Mouse (Mus musculus) adrenal gland, postnatal 14 days (tissue): ENCODE measurements around the gene Vmn1r55. TPM values are rescaled to one million over a fixed set of nuclear protein-coding genes. Genes with fewer than 3 reads are reported as not detected.
A peak's percentile ranks its signal among the peaks of the same experiment; 100 is the strongest.
"Not testable (repeated sequence)": the region's sequence is repeated elsewhere in the genome, so short reads cannot be mapped to it uniquely, and the experiment has no call there.

ENCODE experiments used
- DNase-seq: peaks from one replicate; pipeline ENCODE4 v3.0.0; 2021; ENCODE audit warnings: mixed read lengths
- long read RNA-seq, 2 experiments: library from polyadenylated mRNA; stranded (forward); transcript quantifications; one replicate each; pipeline ENCODE4 v2.0.0; 2021
- total RNA-seq: library from RNA; stranded (reverse); gene quantifications from 2 replicates; pipeline ENCODE4 v1.2.3, GENCODE M21; 2021

Vmn1r55 gene
- total RNA-seq = not detected in 2 replicates
- long read RNA-seq, experiment 1 = 0 reads
- long read RNA-seq, experiment 2 = 0 reads

GRCm38 (mm10) chr7:5149570-5149969 lies at the start of gene Vmn1r55:
TSS of gene Vmn1r55 (minus strand) at chr7:5149670.
- DNase-seq = not testable (repeated sequence)

DNA sequence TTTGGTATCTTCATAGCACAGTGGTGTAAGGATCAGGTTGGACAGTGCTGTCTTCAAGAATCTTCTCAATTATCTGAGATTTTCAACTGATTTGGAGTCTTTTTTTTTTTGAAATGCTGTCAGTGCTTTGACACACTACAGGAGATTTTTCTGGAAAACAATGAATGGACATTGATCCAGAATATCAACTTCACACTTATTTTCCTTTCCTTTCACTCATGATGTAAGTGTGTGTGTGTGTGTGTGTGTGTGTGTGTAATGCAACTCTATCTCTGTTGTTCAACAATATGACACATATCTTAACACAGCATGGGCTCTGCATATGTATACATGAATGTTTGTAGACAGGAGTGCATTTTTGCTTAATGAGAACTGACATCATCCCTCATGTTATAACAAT lies 47.2 kb upstream of the Vmn1r55 start, which contains the start of gene Vmn1r56:
Gene Vmn1r56 (minus strand): TSS at position 101 of the 400 bp plus-strand sequence.
- DNase-seq = not testable (repeated sequence)

DNA sequence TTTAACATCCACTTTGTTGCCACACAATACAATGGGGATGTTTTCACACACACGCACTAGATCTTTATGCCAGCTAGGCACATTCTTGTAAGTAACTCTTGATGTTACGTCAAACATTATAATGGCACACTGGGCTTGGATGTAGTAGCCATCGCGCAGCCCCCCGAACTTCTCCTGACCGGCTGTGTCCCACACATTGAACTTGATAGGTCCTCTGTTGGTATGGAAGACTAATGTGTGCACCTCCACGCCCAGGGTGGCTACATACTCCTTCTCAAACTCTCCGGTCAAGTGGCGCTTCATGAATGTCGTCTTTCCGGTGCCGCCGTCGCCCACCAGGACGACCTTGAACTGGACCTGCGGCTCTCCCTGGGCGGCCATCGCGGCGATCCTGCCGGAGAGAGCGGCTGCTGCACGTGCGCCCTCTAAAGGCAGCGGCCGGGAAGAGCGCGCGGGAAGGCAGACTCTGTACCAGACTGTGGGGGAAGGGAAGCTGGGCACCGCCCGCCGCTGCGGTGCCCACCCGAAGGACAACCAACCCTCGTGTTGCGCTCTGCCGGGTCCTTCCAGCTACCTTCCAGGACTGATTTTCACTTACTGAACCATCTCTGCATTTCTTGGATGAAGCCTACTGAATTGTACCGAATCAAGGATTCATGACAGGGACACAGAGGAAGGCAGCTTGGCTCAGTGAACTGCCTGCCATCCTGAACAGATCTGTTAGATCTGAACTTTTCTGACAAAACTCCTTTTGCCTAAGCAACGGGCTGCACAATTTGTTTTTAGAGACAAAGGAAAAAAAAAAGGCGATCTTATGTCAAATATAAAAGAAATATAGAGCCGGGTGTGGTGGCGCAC lies 23.7 kb downstream of the Vmn1r55 start, which contains the start of gene Rasl2-9:
Gene Rasl2-9 (minus strand): TSS at position 402 of the 858 bp plus-strand sequence.
- DNase-seq = peak; percentile 91

- DNase-seq = no peak
Observed at GRCm38 (mm10) chr7:5125078-5125477, 24.4 kb downstream of the Vmn1r55 start.

DNA sequence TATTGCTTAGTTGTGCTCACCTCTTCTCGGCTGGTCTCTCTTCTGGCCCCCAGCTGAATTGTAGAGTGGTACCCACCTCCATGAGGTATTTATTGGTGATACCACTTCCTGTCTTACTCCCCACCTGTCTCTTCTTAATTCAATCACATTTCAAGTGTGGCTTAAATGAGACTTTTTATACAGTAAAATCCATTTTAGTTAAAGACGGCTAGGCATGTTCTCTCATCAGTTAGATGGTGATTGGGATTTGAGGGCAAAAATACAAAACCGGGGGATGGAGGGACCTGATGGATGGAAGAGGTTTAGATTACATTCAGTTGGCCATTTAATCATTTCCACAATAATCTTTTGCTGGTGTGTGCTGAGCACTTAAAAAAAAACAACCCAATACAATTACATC lies 32.6 kb downstream of the Vmn1r55 start, which contains the start of gene Rfpl4:
Gene Rfpl4 (minus strand): TSS at position 101 of the 400 bp plus-strand sequence.
- DNase-seq = no peak

DNA sequence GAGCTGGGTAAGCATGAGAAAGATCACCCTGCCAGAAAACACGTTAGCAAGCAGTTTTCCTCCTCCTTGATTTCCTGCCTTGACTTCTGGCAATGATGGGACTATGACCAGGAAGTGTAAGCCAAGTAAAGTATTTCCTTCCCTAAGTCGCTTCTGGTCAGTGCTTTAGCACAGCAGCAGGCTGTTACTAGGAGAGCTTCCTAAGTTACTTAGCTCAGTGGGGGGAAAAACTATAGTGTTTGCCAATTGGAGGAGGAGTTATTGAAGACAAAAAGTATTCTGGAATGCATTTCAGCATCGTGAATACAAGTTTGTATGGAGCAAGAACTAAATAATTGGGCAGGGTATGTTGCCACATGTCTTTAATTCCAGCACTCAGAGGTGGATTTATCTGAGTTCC lies 36.8 kb downstream of the Vmn1r55 start:
- no peak for DNase-seq

GRCm38 (mm10) chr7:5109301-5109700 lies 40.2 kb downstream of the Vmn1r55 start:
- DNase-seq = no peak

DNA sequence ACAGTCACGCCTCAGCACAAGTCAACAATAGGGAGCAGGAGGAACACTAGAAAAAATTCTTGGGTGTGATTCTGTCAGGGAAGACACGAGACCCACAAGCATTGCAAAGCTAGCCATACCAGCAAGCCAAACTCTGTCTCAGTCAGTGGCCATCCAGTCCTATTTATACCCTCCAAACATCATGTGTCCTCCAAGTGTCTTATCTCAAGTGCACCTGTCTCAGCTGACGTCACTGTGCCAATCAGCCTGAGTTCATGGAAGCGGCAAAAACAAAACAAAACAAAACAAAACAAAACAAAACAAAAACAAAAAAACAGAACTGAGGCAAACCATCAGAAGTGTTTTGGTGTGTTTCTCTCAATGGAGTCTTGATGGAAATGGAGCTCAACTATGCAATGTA lies 41.2 kb downstream of the Vmn1r55 start:
- no peak for DNase-seq

GRCm38 (mm10) chr7:5102564-5102963 lies 46.9 kb downstream of the Vmn1r55 start:
- DNase-seq = no peak

- no peak for DNase-seq
Observed at GRCm38 (mm10) chr7:5101066-5101663, 48.3 kb downstream of the Vmn1r55 start.

DNA sequence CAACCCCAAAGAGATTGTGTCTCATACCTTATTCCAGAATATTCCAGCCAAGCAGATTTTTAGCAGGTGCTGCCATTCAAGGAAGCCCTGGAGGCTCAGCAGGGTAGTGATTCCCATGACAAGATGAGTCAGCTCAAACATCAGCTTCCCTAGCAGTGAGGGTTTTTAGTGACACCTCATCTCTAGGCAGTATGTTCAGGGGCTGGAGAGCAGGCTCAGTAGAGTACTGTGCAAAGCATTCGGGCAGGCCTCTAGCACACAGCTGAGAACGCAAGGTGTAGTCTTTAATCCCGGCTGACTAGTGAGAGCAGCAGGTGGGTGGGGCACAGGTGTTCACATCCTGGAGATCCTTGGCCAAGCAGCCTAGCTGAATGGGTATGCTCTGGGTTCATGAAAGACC lies 49.7 kb downstream of the Vmn1r55 start:
- no peak for DNase-seq

DNA sequence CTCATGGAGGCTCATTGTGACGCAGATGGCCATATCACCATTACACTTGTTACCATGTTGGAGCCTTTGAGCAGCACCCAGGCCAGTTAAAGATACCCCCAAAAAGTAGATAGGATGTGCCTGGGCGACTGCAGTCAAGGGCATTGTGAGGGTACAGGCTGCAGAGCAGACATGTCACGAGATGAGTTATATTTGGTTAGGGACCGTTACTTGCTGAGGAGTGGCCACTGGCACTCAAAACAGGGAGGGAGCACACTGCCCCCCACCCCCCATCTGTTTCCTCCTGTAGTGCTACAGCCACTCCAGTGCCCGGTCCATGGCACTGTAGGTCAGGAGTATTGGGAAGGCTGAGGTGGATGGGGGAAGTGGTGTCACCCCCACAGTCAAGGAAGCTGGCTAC lies 50.7 kb downstream of the Vmn1r55 start:
- no peak for DNase-seq

DNA sequence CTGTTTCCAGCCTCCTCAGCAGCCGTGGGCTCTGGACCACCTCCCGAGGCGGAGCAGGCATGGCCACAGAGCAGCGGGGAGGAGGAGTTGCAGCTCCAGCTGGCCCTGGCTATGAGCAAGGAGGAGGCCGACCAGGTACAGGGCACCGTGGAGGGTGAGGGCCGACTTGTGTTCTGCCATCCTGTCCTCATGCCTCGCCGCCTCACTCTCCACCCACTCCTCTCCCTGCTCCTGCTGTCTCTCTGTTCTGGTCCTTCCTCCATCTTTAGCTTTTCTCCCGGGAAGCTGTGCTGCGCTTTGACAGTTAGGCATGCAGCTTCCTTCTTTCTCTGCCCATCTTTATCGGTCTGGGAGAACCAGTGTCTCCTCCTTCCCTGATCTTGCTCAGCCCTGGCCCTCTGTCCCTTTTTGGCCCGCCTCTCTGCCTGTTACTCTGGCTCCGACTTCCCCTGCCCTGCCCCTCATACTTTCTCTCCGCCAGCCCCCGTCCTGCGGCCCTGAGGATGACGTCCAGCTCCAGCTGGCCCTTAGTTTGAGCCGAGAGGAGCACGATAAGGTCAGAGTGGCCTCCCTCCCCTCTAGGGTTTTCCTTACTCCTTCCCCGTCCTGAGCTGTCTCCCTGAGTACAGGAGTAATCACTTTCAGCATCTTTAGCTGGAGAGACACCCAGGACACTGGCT lies 56.5 kb downstream of the Vmn1r55 start:
- DNase-seq = no peak

DNA sequence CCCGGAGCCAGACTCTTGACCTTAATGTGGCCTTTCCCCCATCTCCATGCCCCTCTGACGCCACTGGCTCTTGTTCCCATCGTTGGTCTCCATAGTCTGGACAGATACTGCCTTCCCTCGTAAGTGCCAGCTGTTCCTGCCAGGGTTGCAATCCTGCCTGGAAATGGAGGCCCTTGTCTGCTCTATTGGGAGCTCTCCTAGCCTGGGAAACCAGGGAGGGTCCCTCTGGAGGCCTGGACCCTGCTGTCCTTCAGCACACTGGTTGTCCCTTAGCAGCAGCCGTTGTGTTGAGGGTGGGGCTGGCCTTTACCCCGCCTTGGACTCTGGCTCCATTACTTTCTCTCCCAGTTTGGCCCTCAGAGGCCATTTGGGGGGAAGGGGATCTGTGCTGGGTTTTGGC lies 57.1 kb downstream of the Vmn1r55 start:
- DNase-seq = no peak

- peak; percentile 43 for DNase-seq
Observed at GRCm38 (mm10) chr7:5091008-5091728, 58.3 kb downstream of the Vmn1r55 start.

DNA sequence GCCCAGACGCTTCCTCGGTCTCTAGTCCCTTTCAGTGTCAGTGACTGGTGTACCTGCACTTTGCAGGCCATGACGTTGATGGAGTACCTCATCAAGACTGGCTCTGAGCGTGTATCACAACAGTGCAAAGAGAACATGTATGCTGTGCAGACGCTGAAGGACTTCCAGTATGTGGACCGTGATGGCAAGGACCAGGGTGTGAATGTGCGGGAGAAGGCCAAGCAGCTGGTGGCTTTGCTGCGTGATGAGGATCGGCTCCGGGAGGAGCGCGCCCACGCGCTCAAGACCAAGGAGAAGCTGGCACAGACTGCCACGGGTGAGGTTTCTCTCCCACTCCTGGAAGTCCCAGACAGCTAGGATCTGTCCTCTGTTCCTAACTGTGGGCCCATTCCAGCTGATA lies 59.6 kb downstream of the Vmn1r55 start:
- DNase-seq = no peak

DNA sequence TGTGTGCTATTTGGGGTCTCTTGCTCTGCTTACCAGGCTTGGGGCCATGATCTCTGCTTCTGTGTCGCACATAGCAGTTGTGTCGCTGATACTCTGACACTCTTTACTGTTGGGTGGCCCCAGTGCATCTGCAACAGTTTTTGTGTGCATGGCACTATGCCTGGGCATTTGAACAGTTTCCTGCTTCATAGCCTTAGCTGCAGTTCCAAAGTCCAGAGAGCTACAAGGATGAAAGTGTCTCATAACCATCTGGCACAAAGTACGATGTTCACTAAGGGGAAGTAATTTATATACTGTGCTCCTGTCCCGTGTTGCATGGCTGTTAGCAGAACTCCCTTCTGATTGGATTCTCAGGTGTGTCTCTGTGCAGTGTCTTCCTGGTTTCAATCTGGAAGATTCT lies 61.6 kb downstream of the Vmn1r55 start:
- DNase-seq = no peak

- DNase-seq = no peak
Observed at GRCm38 (mm10) chr7:5086921-5087440, 62.5 kb downstream of the Vmn1r55 start.

DNA sequence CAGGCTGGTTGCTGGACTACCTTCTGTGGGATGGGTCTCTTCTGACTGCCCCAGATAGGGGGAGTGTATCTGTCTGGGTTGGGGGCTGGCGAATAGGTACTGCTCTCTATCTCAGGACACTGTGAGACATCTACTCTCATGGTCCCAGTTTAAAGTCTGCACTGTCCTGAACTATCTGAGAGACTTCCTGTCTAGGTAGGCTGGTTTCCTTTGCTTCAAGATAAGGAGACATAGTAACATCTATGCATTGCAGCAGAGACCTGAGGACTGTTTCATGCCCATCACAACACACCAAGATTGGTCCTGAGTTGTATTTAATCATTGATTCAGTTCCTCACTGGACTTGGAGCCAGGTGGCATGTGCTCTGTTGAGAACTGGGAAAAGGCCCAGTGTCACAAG lies 64.0 kb downstream of the Vmn1r55 start:
- DNase-seq = no peak

DNA sequence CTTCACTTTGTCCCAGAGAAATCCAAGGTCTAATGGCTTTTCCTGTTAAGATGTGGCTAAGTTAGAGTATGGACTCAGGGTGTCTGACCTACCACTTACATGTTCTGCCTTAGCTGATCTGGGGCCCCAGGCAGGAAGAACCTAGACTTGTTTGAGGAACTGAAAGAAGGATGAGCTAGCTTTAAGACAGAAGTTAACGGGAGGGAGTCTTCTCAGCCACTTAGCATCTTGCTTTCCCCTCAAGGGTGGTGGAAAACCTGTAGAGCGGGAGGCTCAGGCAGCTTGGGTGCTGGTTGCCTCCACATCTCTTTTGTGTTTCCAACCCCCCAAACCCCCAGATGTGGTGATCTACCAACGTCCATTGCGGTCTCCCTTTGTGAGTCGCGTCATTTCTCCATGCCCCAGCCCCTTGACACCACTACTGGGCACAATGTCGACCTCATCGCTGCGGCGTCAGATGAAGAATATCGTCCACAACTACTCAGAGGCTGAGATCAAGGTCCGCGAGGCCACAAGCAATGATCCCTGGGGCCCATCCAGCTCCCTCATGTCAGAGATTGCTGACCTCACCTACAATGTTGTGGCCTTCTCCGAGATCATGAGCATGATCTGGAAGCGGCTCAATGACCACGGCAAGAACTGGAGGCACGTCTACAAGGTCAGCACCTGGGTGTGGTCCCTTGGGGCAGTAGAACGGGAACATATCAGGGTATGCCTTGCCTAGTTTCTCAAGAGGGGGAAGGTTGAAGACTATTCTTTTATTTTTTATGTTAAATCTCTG lies 66.0 kb downstream of the Vmn1r55 start:
- peak; percentile 40 for DNase-seq

DNA sequence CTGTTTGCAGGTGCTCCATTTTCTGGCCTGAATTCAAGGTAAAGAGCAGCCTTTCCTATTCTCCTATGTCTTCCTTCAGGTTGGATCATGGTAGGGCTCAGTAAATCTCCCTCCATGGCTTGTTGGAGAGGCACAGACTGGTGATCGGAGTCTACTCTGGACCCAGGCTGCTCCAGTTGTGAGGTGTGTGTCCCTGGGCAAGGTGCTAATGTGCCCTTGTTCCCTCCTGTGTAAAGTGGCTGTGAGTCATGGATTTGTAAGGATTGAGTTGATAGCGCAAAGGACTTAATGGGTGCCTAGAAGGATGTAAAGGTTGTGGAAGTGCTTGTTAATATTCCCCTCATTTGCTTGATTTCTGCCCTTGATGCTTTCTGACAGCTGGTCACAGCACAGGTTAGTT lies 67.5 kb downstream of the Vmn1r55 start:
- DNase-seq = no peak
